In genomic region chr9:57744462-57745091, GRCm38 (mm10) we compare ENCODE assay signal across 8 mouse cellular contexts. TPM values are rescaled to one million over a fixed set of nuclear protein-coding genes. Genes with fewer than 3 reads are reported as not detected.
DNase-seq lines count a peak whose midpoint lies in the region; ATAC-seq and TF ChIP-seq lines count a peak whose summit lies in the region.

No protein-coding gene starts in this region.

- no peaks in the 10 kb centered on the region for H3K9me3 ChIP-seq in forebrain, embryonic 13.5 days (replicated peaks)
- H3K9me3 ChIP-seq in forebrain, embryonic 12.5 days: no peaks in the 10 kb centered on the region
- H3K9me3 ChIP-seq in intestine, postnatal 0 days (ENCODE audit: control insufficient read depth): no peaks in the 10 kb centered on the region
- no peaks in the 10 kb centered on the region for H3K9me3 ChIP-seq in neural tube, embryonic 11.5 days (ENCODE audit: control insufficient read depth, low read length)

- H3K27ac ChIP-seq in forebrain, embryonic 13.5 days: no peak overlapping the region
- H3K27ac ChIP-seq in forebrain, embryonic 12.5 days: no peak overlapping the region
- H3K27ac ChIP-seq in thymus, adult 2 months (ENCODE audit: control insufficient read depth, insufficient read depth, low read length): no peak overlapping the region
- H3K27ac ChIP-seq in cortical plate, adult 2 months (ENCODE audit: insufficient read depth, low read length): no peak overlapping the region
- H3K27ac ChIP-seq in intestine, postnatal 0 days (ENCODE audit: low read depth, low read length): no peak overlapping the region
- no peak overlapping the region for H3K27ac ChIP-seq in neural tube, embryonic 11.5 days (ENCODE audit: low read depth, low read length)

- ATAC-seq in forebrain, embryonic 13.5 days: peak; percentile 41
- ATAC-seq in forebrain, embryonic 12.5 days (ENCODE audit: low FRiP score): no peak
- ATAC-seq in intestine, postnatal 0 days: no peak
- no peak for ATAC-seq in neural tube, embryonic 11.5 days (ENCODE audit: insufficient read depth, low FRiP score, low TSS enrichment)

- no peaks in the 10 kb centered on the region for H3K27me3 ChIP-seq in forebrain, embryonic 13.5 days
- no peaks in the 10 kb centered on the region for H3K27me3 ChIP-seq in forebrain, embryonic 12.5 days
- H3K27me3 ChIP-seq in thymus, adult 2 months (ENCODE audit: control insufficient read depth, insufficient read depth, low read length): no peaks in the 10 kb centered on the region
- H3K27me3 ChIP-seq in intestine, postnatal 0 days (replicated peaks; ENCODE audit: control insufficient read depth, insufficient read depth, low read length): no peaks in the 10 kb centered on the region
- no peaks in the 10 kb centered on the region for H3K27me3 ChIP-seq in neural tube, embryonic 11.5 days (ENCODE audit: control insufficient read depth, insufficient read depth, low read length)

- no peak overlapping the region for H3K9ac ChIP-seq in forebrain, embryonic 13.5 days
- no peak overlapping the region for H3K9ac ChIP-seq in forebrain, embryonic 12.5 days
- no peak overlapping the region for H3K9ac ChIP-seq in intestine, postnatal 0 days (ENCODE audit: low read depth, low read length)
- no peak overlapping the region for H3K9ac ChIP-seq in neural tube, embryonic 11.5 days (ENCODE audit: low read length)

- H3K4me2 ChIP-seq in forebrain, embryonic 13.5 days: no peak overlapping the region
- no peak overlapping the region for H3K4me2 ChIP-seq in forebrain, embryonic 12.5 days
- no peak overlapping the region for H3K4me2 ChIP-seq in intestine, postnatal 0 days (replicated peaks; ENCODE audit: low read depth)
- H3K4me2 ChIP-seq in neural tube, embryonic 11.5 days (ENCODE audit: low read depth): no peak overlapping the region

- H3K36me3 ChIP-seq in forebrain, embryonic 13.5 days (ENCODE audit: poor library complexity, severe bottlenecking): peaks cover 86% of the 10 kb centered on the region
- peaks cover 86% of the 10 kb centered on the region for H3K36me3 ChIP-seq in forebrain, embryonic 12.5 days (replicated peaks)
- H3K36me3 ChIP-seq in thymus, adult 2 months (ENCODE audit: control insufficient read depth, insufficient read depth, low read length): peaks cover 75% of the 10 kb centered on the region
- peaks cover 68% of the 10 kb centered on the region for H3K36me3 ChIP-seq in intestine, postnatal 0 days (ENCODE audit: control insufficient read depth, insufficient read depth)
- peaks cover 23% of the 10 kb centered on the region for H3K36me3 ChIP-seq in neural tube, embryonic 11.5 days (ENCODE audit: control insufficient read depth, insufficient read depth, low read length)

- intact Hi-C loops in left cerebral cortex, postnatal 10 days (cut with DNase I): no loop called here

- no peak for TF ChIP-seq CTCF in thymus, adult 2 months (IDR thresholded peaks at IDR 0.05; ENCODE audit: borderline replicate concordance, control insufficient read depth, extremely low read depth, insufficient read depth, low read length, poor library complexity)
- peak; percentile 81 for TF ChIP-seq CTCF in cortical plate, adult 2 months (IDR thresholded peaks at IDR 0.05; ENCODE audit: extremely low read depth, insufficient read depth, low read length)
- TF ChIP-seq CTCF in intestine, postnatal 0 days (IDR thresholded peaks at IDR 0.05; ENCODE audit: low read depth): peak; percentile 95

- no peak overlapping the region for H3K4me3 ChIP-seq in forebrain, embryonic 13.5 days
- no peak overlapping the region for H3K4me3 ChIP-seq in forebrain, embryonic 12.5 days (replicated peaks)
- H3K4me3 ChIP-seq in thymus, adult 2 months (ENCODE audit: control insufficient read depth, insufficient read depth, low read length): no peak overlapping the region
- no peak overlapping the region for H3K4me3 ChIP-seq in cortical plate, adult 2 months (ENCODE audit: insufficient read depth, low read length)
- H3K4me3 ChIP-seq in intestine, postnatal 0 days (ENCODE audit: low read depth, low read length): no peak overlapping the region
- no peak overlapping the region for H3K4me3 ChIP-seq in neural tube, embryonic 11.5 days (ENCODE audit: low read depth, low read length)

- 71% methylated on average over 3 of the region's 3 CpGs for WGBS in forebrain, embryonic 13.5 days
- WGBS in forebrain, embryonic 12.5 days: 74% methylated on average over 3 of the region's 3 CpGs
- WGBS in thymus, adult 2 months: 53% methylated on average over 3 of the region's 3 CpGs
- 76% methylated on average over 3 of the region's 3 CpGs for WGBS in intestine, postnatal 0 days
- 79% methylated on average over 3 of the region's 3 CpGs for WGBS in neural tube, embryonic 11.5 days

- peak; percentile 55 for DNase-seq in thymus, adult 2 months
- DNase-seq in thymus, adult 18-20 months: no peak
- DNase-seq in neural tube, embryonic 11.5 days (ENCODE audit: low spot score): peak; percentile 42
- DNase-seq in left cerebral cortex, postnatal 10 days (ENCODE audit: extremely low spot score in 1 of 2, low spot score in 2 of 2): no peak

- no peaks in the 10 kb centered on the region for H3K4me1 ChIP-seq in forebrain, embryonic 13.5 days
- H3K4me1 ChIP-seq in forebrain, embryonic 12.5 days: no peaks in the 10 kb centered on the region
- H3K4me1 ChIP-seq in thymus, adult 2 months (replicated peaks; ENCODE audit: control insufficient read depth, insufficient read depth, low read length): no peaks in the 10 kb centered on the region
- no peaks in the 10 kb centered on the region for H3K4me1 ChIP-seq in cortical plate, adult 2 months (ENCODE audit: control insufficient read depth, insufficient read depth, low read length)
- H3K4me1 ChIP-seq in intestine, postnatal 0 days (replicated peaks; ENCODE audit: control insufficient read depth, insufficient read depth, low read length): no peaks in the 10 kb centered on the region
- H3K4me1 ChIP-seq in neural tube, embryonic 11.5 days (ENCODE audit: control insufficient read depth, insufficient read depth, low read length): no peaks in the 10 kb centered on the region

- no peak for TF ChIP-seq POLR2A in thymus, adult 2 months (IDR thresholded peaks at IDR 0.05; ENCODE audit: control insufficient read depth, extremely low read depth, insufficient read depth, low read length, poor library complexity)
- TF ChIP-seq POLR2A in cortical plate, adult 2 months (IDR thresholded peaks at IDR 0.05; ENCODE audit: extremely low read depth, insufficient read depth, low read length): no peak

RNA-seq across cellular contexts. Expression of gene Clk3, which starts 21.1 kb away (rescaled TPM):
- 90.5 and 91.0 TPM in 2 replicates for polyA plus RNA-seq in forebrain, embryonic 13.5 days (2015; fragmentation: Nextera tagmentation; extraction: Ambion mirVana)
- 90.2 and 96.7 TPM in 2 replicates for polyA plus RNA-seq in forebrain, embryonic 12.5 days (2016; fragmentation: Nextera tagmentation; extraction: Ambion mirVana)
- polyA plus RNA-seq in thymus, adult 2 months (2012; rRNA removed): 597 and 762 TPM in 2 replicates
- 160 and 166 TPM in 2 replicates for polyA plus RNA-seq in cortical plate, adult 2 months (2012; rRNA removed)
- polyA plus RNA-seq in intestine, postnatal 0 days (2015; fragmentation: Nextera tagmentation; extraction: Ambion mirVana): 26.7 and 27.4 TPM in 2 replicates
- polyA plus RNA-seq in neural tube, embryonic 11.5 days (2014; fragmentation: Nextera tagmentation; extraction: Ambion mirVana): 88.4 and 97.3 TPM in 2 replicates
- total RNA-seq in left cerebral cortex, postnatal 10 days (2021): 10 to 100 TPM; 69.6 to 88.0 TPM

RNA-seq across cellular contexts. Expression of gene Edc3, which starts 36.2 kb away (rescaled TPM):
- 36.0 and 41.5 TPM in 2 replicates for polyA plus RNA-seq in forebrain, embryonic 13.5 days (2015; fragmentation: Nextera tagmentation; extraction: Ambion mirVana)
- polyA plus RNA-seq in forebrain, embryonic 12.5 days (2016; fragmentation: Nextera tagmentation; extraction: Ambion mirVana): 39.4 and 40.2 TPM in 2 replicates
- 31.4 and 31.7 TPM in 2 replicates for polyA plus RNA-seq in thymus, adult 2 months (2012; rRNA removed)
- polyA plus RNA-seq in cortical plate, adult 2 months (2012; rRNA removed): 12.2 and 13.2 TPM in 2 replicates
- polyA plus RNA-seq in intestine, postnatal 0 days (2015; fragmentation: Nextera tagmentation; extraction: Ambion mirVana): 12.3 and 14.2 TPM in 2 replicates
- 30.2 and 31.1 TPM in 2 replicates for polyA plus RNA-seq in neural tube, embryonic 11.5 days (2014; fragmentation: Nextera tagmentation; extraction: Ambion mirVana)
- 10 to 100 TPM; 15.2 to 17.6 TPM for total RNA-seq in left cerebral cortex, postnatal 10 days (2021)

RNA-seq across cellular contexts. Expression of gene Cyp1a1, which starts 56.8 kb away (rescaled TPM):
- polyA plus RNA-seq in forebrain, embryonic 13.5 days (2015; fragmentation: Nextera tagmentation; extraction: Ambion mirVana): 0.06 TPM in 1 of 2 replicates, not detected in the other
- polyA plus RNA-seq in forebrain, embryonic 12.5 days (2016; fragmentation: Nextera tagmentation; extraction: Ambion mirVana): not detected in 2 replicates
- polyA plus RNA-seq in thymus, adult 2 months (2012; rRNA removed): 0.15 and 0.24 TPM in 2 replicates
- 0.08 and 0.13 TPM in 2 replicates for polyA plus RNA-seq in cortical plate, adult 2 months (2012; rRNA removed)
- polyA plus RNA-seq in intestine, postnatal 0 days (2015; fragmentation: Nextera tagmentation; extraction: Ambion mirVana): 0.05 and 0.09 TPM in 2 replicates
- not detected in 2 replicates for polyA plus RNA-seq in neural tube, embryonic 11.5 days (2014; fragmentation: Nextera tagmentation; extraction: Ambion mirVana)
- under 1 TPM; 0.41 to 0.43 TPM for total RNA-seq in left cerebral cortex, postnatal 10 days (2021)

Comparison
In these comparisons a context has a peak if more than half of its experiments do, and no peak if none do; other contexts are left out.
1. DNase-seq: peak in thymus, adult 2 months (single experiment) and neural tube, embryonic 11.5 days (single experiment); none in thymus, adult 18-20 months (0 of 2) and left cerebral cortex, postnatal 10 days (0 of 2).